Comparison of ENCODE assay signal across 13 mouse cellular contexts in genomic region chr9:29315842-29316241, GRCm38 (mm10).
A peak's percentile ranks its signal among the peaks of the same experiment; 100 is the strongest.
DNase-seq lines count a peak whose midpoint lies in the region; ATAC-seq lines count a peak whose summit lies in the region.
"Had no signal": no experiment of that assay in that cellular context is flagged by ENCODE, and none has a peak within 500 bp of the region (broad histone marks: within the 10 kb centered on the region; RNA-seq: fewer than 3 reads in every experiment).

No protein-coding gene starts in this region.

- DNase-seq in embryonic facial prominence, embryonic 10.5 days (ENCODE audit: low spot score) = no peak
- DNase-seq in Muller cell, postnatal 12 days (ENCODE audit: inconsistent ontology term) = peak; percentile 65
- DNase-seq in adrenal gland, adult 2 months = no peak
- DNase-seq in embryo, embryonic 9.5 days (ENCODE audit: extremely low spot score) = no peak
- no peak for DNase-seq in adrenal gland, postnatal 4 days (ENCODE audit: low spot score in 2 of 2)
- DNase-seq: kidney, postnatal 14 days; layer of hippocampus, postnatal 36 days; lung, adult 2 months had no signal

- peaks cover 34% of the 10 kb centered on the region for H3K4me1 ChIP-seq in embryonic facial prominence, embryonic 13.5 days
- peaks cover 35% of the 10 kb centered on the region for H3K4me1 ChIP-seq in embryonic facial prominence, embryonic 10.5 days
- H3K4me1 ChIP-seq in forebrain, embryonic 16.5 days (replicated peaks; ENCODE audit: control insufficient read depth, insufficient read depth, low read length) = peaks cover 27% of the 10 kb centered on the region
- peaks cover 34% of the 10 kb centered on the region for H3K4me1 ChIP-seq in midbrain, embryonic 13.5 days (replicated peaks)

- WGBS in embryonic facial prominence, embryonic 13.5 days = 35% methylated on average over 8 of the region's 8 CpGs
- WGBS in embryonic facial prominence, embryonic 10.5 days = 53% methylated on average over 8 of the region's 8 CpGs
- WGBS in forebrain, embryonic 16.5 days = 33% methylated on average over 8 of the region's 8 CpGs
- WGBS in midbrain, embryonic 13.5 days = 22% methylated on average over 8 of the region's 8 CpGs

- no peak for ATAC-seq in embryonic facial prominence, embryonic 13.5 days (ENCODE audit: insufficient number of reproducible peaks, insufficient read depth, low FRiP score, low TSS enrichment, low read depth)
- peak; percentile 58 for ATAC-seq in forebrain, embryonic 16.5 days
- ATAC-seq in midbrain, embryonic 13.5 days = peak; percentile 73; the same call in 1 of the 2 replicates
- ATAC-seq: activated CD4-positive, CD25-positive, alpha-beta regulatory T cell, adult 4 months; inflammation-experienced regulatory T-cells, adult 6 months had no signal

- no peaks in the 10 kb centered on the region for H3K9me3 ChIP-seq in embryonic facial prominence, embryonic 13.5 days
- H3K9me3 ChIP-seq in embryonic facial prominence, embryonic 10.5 days = no peaks in the 10 kb centered on the region
- H3K9me3 ChIP-seq in forebrain, embryonic 16.5 days (ENCODE audit: control insufficient read depth, low read length) = no peaks in the 10 kb centered on the region
- no peaks in the 10 kb centered on the region for H3K9me3 ChIP-seq in midbrain, embryonic 13.5 days

- H3K4me3 ChIP-seq in embryonic facial prominence, embryonic 13.5 days = no peak overlapping the region
- H3K4me3 ChIP-seq in embryonic facial prominence, embryonic 10.5 days = no peak overlapping the region
- H3K4me3 ChIP-seq in forebrain, embryonic 16.5 days (replicated peaks; ENCODE audit: low read length) = no peak overlapping the region
- no peak overlapping the region for H3K4me3 ChIP-seq in midbrain, embryonic 13.5 days (replicated peaks)

- 0 out of 2 replicates have a peak, but pooled peaks cover 7% of the 10 kb centered on the region for H3K27me3 ChIP-seq in embryonic facial prominence, embryonic 13.5 days
- H3K27me3 ChIP-seq in embryonic facial prominence, embryonic 10.5 days (replicated peaks; ENCODE audit: low read depth, poor library complexity, severe bottlenecking) = no peaks in the 10 kb centered on the region
- H3K27me3 ChIP-seq in forebrain, embryonic 16.5 days (replicated peaks; ENCODE audit: control insufficient read depth, insufficient read depth, low read length) = no peaks in the 10 kb centered on the region
- no peaks in the 10 kb centered on the region for H3K27me3 ChIP-seq in midbrain, embryonic 13.5 days

- no peak overlapping the region for H3K27ac ChIP-seq in embryonic facial prominence, embryonic 13.5 days
- H3K27ac ChIP-seq in embryonic facial prominence, embryonic 10.5 days (replicated peaks) = no peak overlapping the region
- peak overlapping the region; percentile 39 for H3K27ac ChIP-seq in forebrain, embryonic 16.5 days (ENCODE audit: low read length)
- H3K27ac ChIP-seq in midbrain, embryonic 13.5 days = peak overlapping the region; percentile 55

- H3K36me3 ChIP-seq in embryonic facial prominence, embryonic 13.5 days = no peaks in the 10 kb centered on the region
- no peaks in the 10 kb centered on the region for H3K36me3 ChIP-seq in embryonic facial prominence, embryonic 10.5 days (replicated peaks)
- H3K36me3 ChIP-seq in forebrain, embryonic 16.5 days (ENCODE audit: control insufficient read depth, insufficient read depth) = no peaks in the 10 kb centered on the region
- H3K36me3 ChIP-seq in midbrain, embryonic 13.5 days = no peaks in the 10 kb centered on the region

- H3K9ac ChIP-seq in embryonic facial prominence, embryonic 13.5 days = no peak overlapping the region
- peak overlapping the region; percentile 22; the same call in 1 of the 2 replicates for H3K9ac ChIP-seq in forebrain, embryonic 16.5 days (replicated peaks; ENCODE audit: low read depth, low read length)
- peak overlapping the region; percentile 29; the same call in 1 of the 2 replicates for H3K9ac ChIP-seq in midbrain, embryonic 13.5 days (replicated peaks)

- H3K4me2 ChIP-seq in embryonic facial prominence, embryonic 13.5 days = peak overlapping the region; percentile 11; the same call in 1 of the 2 replicates
- 0 out of 2 replicates have a peak overlapping the region, but pooled peaks have one; percentile 4 for H3K4me2 ChIP-seq in forebrain, embryonic 16.5 days (ENCODE audit: low read length)
- H3K4me2 ChIP-seq in midbrain, embryonic 13.5 days (replicated peaks) = no peak overlapping the region

Comparison
In these comparisons a context has a peak if more than half of its experiments do, and no peak if none do; other contexts are left out.
1. H3K27ac ChIP-seq: peak in forebrain, embryonic 16.5 days (single experiment) and midbrain, embryonic 13.5 days (single experiment); none in embryonic facial prominence, embryonic 13.5 days (single experiment) and embryonic facial prominence, embryonic 10.5 days (single experiment).